Mouse (Mus musculus): ENCODE measurements around the gene Ust. TPM values are rescaled to one million over a fixed set of nuclear protein-coding genes. Genes with fewer than 3 reads are reported as not detected.
A peak's percentile ranks its signal among the peaks of the same experiment; 100 is the strongest.

The Ust gene
- polyA plus RNA-seq, 1 experiment from 2014 or later = 2.9 TPM

- no peak for ATAC-seq (ENCODE audit: low FRiP score)
- Histone ChIP-seq H3K36me3 (replicated peaks) (no peaks in the 10 kb centered on the region), H3K4me1 (no peaks in the 10 kb centered on the region), H3K9me3 (no peaks in the 10 kb centered on the region), H3K4me3 (replicated peaks) (no peak overlapping the region), H3K9ac (no peak overlapping the region), H3K4me2 (no peak overlapping the region), H3K27me3 (no peaks in the 10 kb centered on the region), H3K27ac (no peak overlapping the region)
- 91% methylated on average over 9 of the region's 9 CpGs for WGBS
Observed at GRCm38 (mm10) chr10:8199026-8199756, 319.4 kb downstream of the Ust start.

GRCm38 (mm10) chr10:8197661-8198060, 321.0 kb downstream of the Ust start:
- WGBS = 86% methylated on average over 2 of the region's 2 CpGs
- no peak for ATAC-seq (ENCODE audit: low FRiP score)

DNA sequence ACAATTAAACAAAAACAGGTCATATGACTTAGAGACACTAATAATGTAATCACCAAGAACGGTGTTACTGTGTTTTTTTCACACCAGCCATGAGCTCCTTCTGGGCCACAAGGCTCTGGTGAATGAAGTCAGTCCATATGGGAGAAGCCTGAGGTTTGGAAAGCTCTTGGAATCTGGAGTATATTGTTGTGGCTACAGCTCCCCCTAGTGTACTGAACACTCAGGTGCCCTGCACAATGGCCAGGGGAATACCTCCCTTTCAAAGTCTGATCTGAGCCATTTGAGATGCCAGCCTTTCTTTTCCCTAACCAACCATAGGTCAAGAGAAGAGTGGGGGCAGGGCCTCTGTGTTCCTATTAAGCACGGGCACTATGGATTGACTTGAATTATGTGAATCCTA, 322.3 kb downstream of the Ust start:
- no peaks in the 10 kb centered on the region for H3K36me3 ChIP-seq (replicated peaks)
- H3K9ac ChIP-seq = no peak overlapping the region
- H3K27ac ChIP-seq = no peak overlapping the region
- no peaks in the 10 kb centered on the region for H3K4me1 ChIP-seq
- peak; percentile 92 for ATAC-seq (ENCODE audit: low FRiP score)
- no peaks in the 10 kb centered on the region for H3K9me3 ChIP-seq
- H3K4me3 ChIP-seq (replicated peaks) = no peak overlapping the region
- 6% methylated on average over 2 of the region's 2 CpGs for WGBS
- no peak overlapping the region for H3K4me2 ChIP-seq
- H3K27me3 ChIP-seq = no peaks in the 10 kb centered on the region

More at GRCm38 (mm10) chr10:8197661-8198060, 321.0 kb downstream of the Ust start:
- no peak overlapping the region for H3K4me3 ChIP-seq (replicated peaks)
- no peaks in the 10 kb centered on the region for H3K27me3 ChIP-seq
- H3K27ac ChIP-seq = no peak overlapping the region
- no peak overlapping the region for H3K4me2 ChIP-seq
- H3K9ac ChIP-seq = no peak overlapping the region
- H3K9me3 ChIP-seq = no peaks in the 10 kb centered on the region
- no peaks in the 10 kb centered on the region for H3K4me1 ChIP-seq
- no peaks in the 10 kb centered on the region for H3K36me3 ChIP-seq (replicated peaks)

GRCm38 (mm10) chr10:8195730-8196129, 322.9 kb downstream of the Ust start:
- no peaks in the 10 kb centered on the region for H3K27me3 ChIP-seq
- no peaks in the 10 kb centered on the region for H3K36me3 ChIP-seq (replicated peaks)
- H3K9me3 ChIP-seq = no peaks in the 10 kb centered on the region
- H3K4me3 ChIP-seq (replicated peaks) = no peak overlapping the region
- no peak overlapping the region for H3K4me2 ChIP-seq
- H3K4me1 ChIP-seq = no peaks in the 10 kb centered on the region
- H3K27ac ChIP-seq = no peak overlapping the region
- 60% methylated on average over 6 of the region's 6 CpGs for WGBS
- no peak overlapping the region for H3K9ac ChIP-seq
- ATAC-seq (ENCODE audit: low FRiP score) = 0 out of 2 replicates have a peak, but pooled peaks have one; percentile 7

DNA sequence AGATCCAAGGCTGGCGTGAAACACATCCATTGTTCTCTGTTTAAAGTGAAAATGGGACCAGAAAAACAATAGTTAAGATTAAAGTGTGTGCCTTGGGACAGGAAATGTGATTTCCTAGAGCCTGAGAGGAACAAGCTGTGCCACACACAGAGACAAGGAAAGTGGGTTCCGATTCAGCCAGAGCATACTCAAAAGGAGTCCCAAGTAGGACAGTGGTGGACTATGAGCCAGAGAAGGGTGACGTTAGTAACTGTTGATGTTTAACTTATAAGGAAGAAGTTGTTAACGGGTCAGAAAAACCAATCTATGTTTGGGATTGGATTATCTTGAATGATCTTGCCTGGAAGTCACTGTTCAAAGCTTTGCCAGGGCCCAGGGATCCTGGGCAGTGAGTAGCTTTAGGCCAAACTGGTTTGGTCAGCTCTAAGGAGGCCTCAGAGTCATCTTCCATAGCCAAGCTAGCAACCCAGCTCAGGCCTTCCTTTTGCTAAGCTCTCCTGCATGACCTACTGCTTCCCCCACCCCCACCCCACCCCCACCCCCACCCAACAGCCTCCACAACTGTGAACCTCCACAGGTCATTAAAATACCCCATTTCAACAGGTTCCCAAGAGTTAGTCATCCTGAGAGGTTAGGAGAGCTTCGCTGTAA, 329.2 kb downstream of the Ust start:
- Histone ChIP-seq H3K27ac (no peak overlapping the region), H3K4me1 (no peaks in the 10 kb centered on the region), H3K4me2 (no peak overlapping the region), H3K9ac (no peak overlapping the region), H3K9me3 (no peaks in the 10 kb centered on the region), H3K27me3 (no peaks in the 10 kb centered on the region), H3K36me3 (replicated peaks) (no peaks in the 10 kb centered on the region), H3K4me3 (replicated peaks) (no peak overlapping the region)
- 93% methylated on average over 5 of the region's 5 CpGs for WGBS
- ATAC-seq (ENCODE audit: low FRiP score) = no peak

DNA sequence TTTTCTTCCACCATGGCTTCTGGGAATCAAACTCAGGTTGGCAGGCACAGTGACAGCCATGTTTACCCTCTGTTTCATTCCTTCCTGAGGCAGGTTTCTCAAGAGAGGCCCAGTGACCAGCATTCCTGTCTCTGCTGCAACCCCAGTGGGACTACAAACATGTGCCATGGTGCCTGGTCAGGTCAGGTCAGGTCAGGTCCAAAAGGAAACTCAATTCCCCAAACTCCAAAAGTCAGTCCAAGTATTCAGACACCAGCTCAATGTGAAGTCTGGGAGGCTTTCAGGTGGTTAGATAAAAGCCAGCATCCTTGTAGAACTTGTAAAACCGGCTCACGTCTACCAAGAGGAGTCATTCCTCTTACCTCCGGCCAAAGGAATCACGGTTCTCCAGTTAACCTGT, 333.0 kb downstream of the Ust start:
- Histone ChIP-seq H3K9me3 (no peaks in the 10 kb centered on the region), H3K27me3 (no peaks in the 10 kb centered on the region), H3K4me1 (no peaks in the 10 kb centered on the region), H3K9ac (no peak overlapping the region), H3K27ac (no peak overlapping the region), H3K36me3 (replicated peaks) (no peaks in the 10 kb centered on the region), H3K4me3 (replicated peaks) (no peak overlapping the region), H3K4me2 (no peak overlapping the region)
- 93% methylated on average over 4 of the region's 4 CpGs for WGBS
- no peak for ATAC-seq (ENCODE audit: low FRiP score)

- 83% methylated on average over 9 of the region's 9 CpGs for WGBS
- Histone ChIP-seq H3K27me3 (no peaks in the 10 kb centered on the region), H3K4me3 (replicated peaks) (no peak overlapping the region), H3K9me3 (no peaks in the 10 kb centered on the region), H3K4me1 (no peaks in the 10 kb centered on the region), H3K27ac (no peak overlapping the region), H3K9ac (no peak overlapping the region), H3K4me2 (no peak overlapping the region), H3K36me3 (replicated peaks) (no peaks in the 10 kb centered on the region)
- ATAC-seq (ENCODE audit: low FRiP score) = no peak
Observed at GRCm38 (mm10) chr10:8184711-8185110, 333.9 kb downstream of the Ust start.

- no peak overlapping the region for H3K4me2 ChIP-seq
- H3K4me3 ChIP-seq (replicated peaks) = no peak overlapping the region
- no peak for ATAC-seq (ENCODE audit: low FRiP score)
- H3K9ac ChIP-seq = no peak overlapping the region
- no peaks in the 10 kb centered on the region for H3K27me3 ChIP-seq
- H3K4me1 ChIP-seq = no peaks in the 10 kb centered on the region
- no peaks in the 10 kb centered on the region for H3K36me3 ChIP-seq (replicated peaks)
- no peak overlapping the region for H3K27ac ChIP-seq
- WGBS = 80% methylated on average over 7 of the region's 7 CpGs
- H3K9me3 ChIP-seq = no peaks in the 10 kb centered on the region
Observed at GRCm38 (mm10) chr10:8183171-8183570, 335.5 kb downstream of the Ust start.

- H3K4me3 ChIP-seq (replicated peaks) = no peak overlapping the region
- no peak for ATAC-seq (ENCODE audit: low FRiP score)
- H3K27ac ChIP-seq = no peak overlapping the region
- no peaks in the 10 kb centered on the region for H3K27me3 ChIP-seq
- no peaks in the 10 kb centered on the region for H3K36me3 ChIP-seq (replicated peaks)
- H3K4me2 ChIP-seq = no peak overlapping the region
- no peak overlapping the region for H3K9ac ChIP-seq
- WGBS = 81% methylated on average over 4 of the region's 4 CpGs
- H3K4me1 ChIP-seq = peaks cover 3% of the 10 kb centered on the region
- H3K9me3 ChIP-seq = no peaks in the 10 kb centered on the region
Observed at GRCm38 (mm10) chr10:8181596-8182185, 336.9 kb downstream of the Ust start.

DNA sequence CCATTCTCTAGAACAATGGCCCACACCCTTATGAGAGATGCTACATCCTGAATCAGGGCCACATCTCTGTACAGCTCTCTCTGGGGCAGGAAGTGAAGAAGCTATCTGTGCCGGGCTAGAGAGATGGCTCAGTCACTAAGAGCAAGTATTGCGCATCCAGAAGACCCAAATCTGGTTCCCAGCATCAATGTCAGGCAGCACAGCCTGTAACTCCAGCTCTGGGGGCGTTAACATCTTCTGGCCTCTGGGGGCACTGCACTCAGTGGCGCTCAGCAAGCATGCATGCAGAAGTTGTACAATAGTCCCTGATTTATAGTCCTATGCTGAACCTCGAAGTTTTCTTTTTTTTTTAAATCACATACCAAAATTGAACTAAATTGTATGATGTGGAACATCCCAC, 341.0 kb downstream of the Ust start:
- whole genome bisulfite sequencing = 79% methylated on average over 5 of the region's 5 CpGs
- Histone ChIP-seq H3K4me1 (peaks cover 19% of the 10 kb centered on the region), H3K27ac (no peak overlapping the region), H3K9me3 (no peaks in the 10 kb centered on the region), H3K4me2 (no peak overlapping the region), H3K27me3 (no peaks in the 10 kb centered on the region), H3K36me3 (replicated peaks) (no peaks in the 10 kb centered on the region), H3K9ac (no peak overlapping the region), H3K4me3 (replicated peaks) (no peak overlapping the region)
- ATAC-seq (ENCODE audit: low FRiP score) = no peak

DNA sequence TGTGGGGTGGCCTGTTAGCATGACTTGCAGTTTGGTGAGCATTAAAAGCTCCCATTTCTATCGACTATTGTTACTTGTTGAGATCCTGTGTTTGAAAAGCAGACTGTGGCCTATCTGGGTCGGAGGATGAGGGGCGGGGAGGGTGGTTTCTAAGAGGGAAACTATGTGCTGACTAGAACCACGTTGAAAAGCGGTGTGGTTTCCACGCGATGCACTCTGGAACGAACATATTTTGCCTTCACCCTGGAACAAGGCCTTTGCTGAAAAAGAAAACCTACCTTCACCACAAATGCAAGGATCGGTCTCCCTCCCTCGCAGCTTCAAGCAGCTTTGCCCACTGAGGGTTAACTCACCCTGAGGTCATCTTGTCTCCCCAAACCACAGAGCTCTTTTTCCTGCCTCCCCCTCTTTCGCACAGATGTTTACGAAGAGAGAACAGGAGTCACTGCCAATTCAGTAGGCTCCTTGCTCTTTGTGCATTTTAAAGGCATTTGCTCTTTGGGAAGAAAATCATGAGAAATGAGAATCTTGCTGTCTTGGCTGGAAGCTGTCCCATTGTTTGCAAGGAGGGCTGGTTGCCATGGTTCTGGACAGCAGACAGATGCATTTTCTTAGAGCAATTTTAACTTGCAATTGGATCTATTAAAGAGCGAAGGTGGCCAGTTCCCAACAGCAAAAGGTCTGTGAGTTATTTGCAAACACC, 342.1 kb downstream of the Ust start:
- 64% methylated on average over 13 of the region's 13 CpGs for WGBS
- Histone ChIP-seq H3K9me3 (no peaks in the 10 kb centered on the region), H3K4me3 (replicated peaks) (no peak overlapping the region), H3K4me2 (no peak overlapping the region), H3K4me1 (peaks cover 19% of the 10 kb centered on the region), H3K27me3 (no peaks in the 10 kb centered on the region), H3K36me3 (replicated peaks) (no peaks in the 10 kb centered on the region), H3K27ac (no peak overlapping the region), H3K9ac (no peak overlapping the region)
- no peak for ATAC-seq (ENCODE audit: low FRiP score)

DNA sequence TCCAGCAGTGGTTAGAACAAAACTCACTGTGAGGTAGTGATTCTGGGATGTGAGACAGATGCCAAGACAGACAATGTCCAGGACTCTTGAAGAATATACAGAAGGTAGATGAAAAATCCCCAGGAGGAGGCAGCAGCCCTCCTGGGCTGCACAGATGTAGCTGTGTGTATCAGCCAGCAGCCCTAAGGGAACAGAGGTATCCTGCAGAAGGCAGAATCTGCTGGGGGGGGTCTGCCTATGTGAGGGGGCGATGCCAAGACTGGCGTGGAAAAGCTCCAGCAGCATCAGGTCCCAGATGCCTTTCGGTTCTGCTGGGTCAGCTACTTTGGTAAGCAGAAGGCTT, 342.6 kb downstream of the Ust start:
- Histone ChIP-seq H3K9ac (no peak overlapping the region), H3K27me3 (no peaks in the 10 kb centered on the region), H3K4me1 (peaks cover 19% of the 10 kb centered on the region), H3K9me3 (no peaks in the 10 kb centered on the region), H3K27ac (no peak overlapping the region), H3K4me3 (replicated peaks) (no peak overlapping the region), H3K4me2 (no peak overlapping the region), H3K36me3 (replicated peaks) (no peaks in the 10 kb centered on the region)
- no peak for ATAC-seq (ENCODE audit: low FRiP score)
- WGBS = 76% methylated on average over 3 of the region's 3 CpGs

Data from forebrain, embryonic 12.5 days (tissue).